ENCODE assay signal across 9 mouse cellular contexts in genomic region chr7:38073782-38074181, GRCm38 (mm10). TPM values are rescaled to one million over a fixed set of nuclear protein-coding genes. Genes with fewer than 3 reads are reported as not detected.
DNase-seq lines count a peak whose midpoint lies in the region; ATAC-seq and TF ChIP-seq lines count a peak whose summit lies in the region.
"Had no signal": no experiment of that assay in that cellular context is flagged by ENCODE, and none has a peak within 500 bp of the region (broad histone marks: within the 10 kb centered on the region; RNA-seq: fewer than 3 reads in every experiment).

No protein-coding gene starts in this region.

- intact Hi-C loops in gastrocnemius, adult 2 months (cut with DNase I) = loop anchor here (2.0 to 5.0 kb wide), 2 partner anchors 13 to 76 kb away; no protein-coding TSS in a partner anchor
- intact Hi-C loops in gastrocnemius, postnatal 36 days (cut with DNase I) = no loop called here

- WGBS in forebrain, embryonic 12.5 days = 17% methylated on average over 3 of the region's 3 CpGs
- WGBS in hindbrain, embryonic 13.5 days = 0% methylated on average over 2 of the region's 3 CpGs

- peak; percentile 59 for DNase-seq in gastrocnemius, adult 2 months
- no peak for DNase-seq in gastrocnemius, postnatal 36 days
- peak; percentile 66 to 76 for DNase-seq in layer of hippocampus, postnatal 10 days (ENCODE audit: low spot score in 2 of 2)
- peak; percentile 61 for DNase-seq in lung, postnatal 14 days
- peak; percentile 75 to 76 for DNase-seq in right cerebral cortex, adult 2 months (ENCODE audit: low spot score in 2 of 2)

- peak; percentile 37 for ATAC-seq in forebrain, embryonic 12.5 days (ENCODE audit: low FRiP score)
- ATAC-seq in hindbrain, embryonic 13.5 days (ENCODE audit: low FRiP score) = peak; percentile 69; the same call in 1 of the 2 replicates

- no peaks in the 10 kb centered on the region for H3K36me3 ChIP-seq in forebrain, embryonic 12.5 days (replicated peaks)
- H3K36me3 ChIP-seq in hindbrain, embryonic 13.5 days = no peaks in the 10 kb centered on the region
- H3K36me3 ChIP-seq: limb, embryonic 15.5 days had no signal

- H3K4me3 ChIP-seq in gastrocnemius, adult 2 months = no peak overlapping the region
- no peak overlapping the region for H3K4me3 ChIP-seq in bone marrow macrophage, adult 2 months (ENCODE audit: insufficient read depth, low read length)
- no peak overlapping the region for H3K4me3 ChIP-seq in forebrain, embryonic 12.5 days (replicated peaks)
- H3K4me3 ChIP-seq in hindbrain, embryonic 13.5 days = no peak overlapping the region
- H3K4me3 ChIP-seq: limb, embryonic 15.5 days had no signal

- TF ChIP-seq CTCF in gastrocnemius, adult 2 months (IDR thresholded peaks at IDR 0.05) = peak; percentile 84
- peak; percentile 59 for TF ChIP-seq CTCF in bone marrow macrophage, adult 2 months (IDR thresholded peaks at IDR 0.05; ENCODE audit: low read depth, low read length)

- peaks cover 29% of the 10 kb centered on the region for H3K27me3 ChIP-seq in forebrain, embryonic 12.5 days
- H3K27me3 ChIP-seq in hindbrain, embryonic 13.5 days = peaks cover 13% of the 10 kb centered on the region

- H3K27ac ChIP-seq in gastrocnemius, adult 2 months = no peak overlapping the region
- H3K27ac ChIP-seq in bone marrow macrophage, adult 2 months (ENCODE audit: insufficient read depth, low read depth, low read length) = no peak overlapping the region
- no peak overlapping the region for H3K27ac ChIP-seq in forebrain, embryonic 12.5 days
- H3K27ac ChIP-seq in hindbrain, embryonic 13.5 days = no peak overlapping the region
- H3K27ac ChIP-seq: limb, embryonic 15.5 days had no signal

- no peak overlapping the region for H3K9ac ChIP-seq in forebrain, embryonic 12.5 days
- no peak overlapping the region for H3K9ac ChIP-seq in hindbrain, embryonic 13.5 days
- H3K9ac ChIP-seq: limb, embryonic 15.5 days had no signal

- no peaks in the 10 kb centered on the region for H3K9me3 ChIP-seq in forebrain, embryonic 12.5 days
- H3K9me3 ChIP-seq in hindbrain, embryonic 13.5 days = no peaks in the 10 kb centered on the region
- H3K9me3 ChIP-seq: limb, embryonic 15.5 days had no signal

- H3K4me1 ChIP-seq in bone marrow macrophage, adult 2 months (ENCODE audit: control insufficient read depth, insufficient read depth, low read length) = peaks cover 5% of the 10 kb centered on the region
- H3K4me1 ChIP-seq in forebrain, embryonic 12.5 days = peaks cover 18% of the 10 kb centered on the region
- H3K4me1 ChIP-seq in hindbrain, embryonic 13.5 days (replicated peaks) = peaks cover 12% of the 10 kb centered on the region

- no peak overlapping the region for H3K4me2 ChIP-seq in forebrain, embryonic 12.5 days
- H3K4me2 ChIP-seq in hindbrain, embryonic 13.5 days = no peak overlapping the region

- TF ChIP-seq POLR2A in bone marrow macrophage, adult 2 months (IDR thresholded peaks at IDR 0.05; ENCODE audit: borderline replicate concordance, low read depth, low read length) = no peak

RNA-seq across cellular contexts. Expression of gene Ccne1, which starts 33.6 kb away (rescaled TPM):
- under 1 TPM; 0.20 to 0.28 TPM for total RNA-seq in gastrocnemius, adult 2 months (2021)
- 1 to 10 TPM in 1 of 2 experiments, under 1 TPM in 1; 0.49 to 1.5 TPM for total RNA-seq in gastrocnemius, postnatal 36 days (2021)
- polyA plus RNA-seq in bone marrow macrophage, adult 2 months (2012; ENCODE audit: insufficient read depth, insufficient read length, missing spikeins) = 7.0 and 10.2 TPM in 2 replicates
- 43.4 and 44.1 TPM in 2 replicates for polyA plus RNA-seq in forebrain, embryonic 12.5 days (2016; fragmentation: Nextera tagmentation; extraction: Ambion mirVana)
- 15.9 and 16.1 TPM in 2 replicates for polyA plus RNA-seq in hindbrain, embryonic 13.5 days (2015; fragmentation: Nextera tagmentation; extraction: Ambion mirVana)
- 10 to 100 TPM in 1 of 2 experiments, 1 to 10 TPM in 1; 9.4 to 11.4 TPM for total RNA-seq in layer of hippocampus, postnatal 10 days (2021)

RNA-seq across cellular contexts. Expression of gene Uri1, which starts 50.4 kb away (rescaled TPM):
- 10 to 100 TPM; 23.5 to 30.6 TPM for total RNA-seq in gastrocnemius, adult 2 months (2021)
- total RNA-seq in gastrocnemius, postnatal 36 days (2021) = 10 to 100 TPM; 22.4 to 24.0 TPM
- polyA plus RNA-seq in bone marrow macrophage, adult 2 months (2012; ENCODE audit: insufficient read depth, insufficient read length, missing spikeins) = 21.0 and 21.1 TPM in 2 replicates
- 45.9 and 46.7 TPM in 2 replicates for polyA plus RNA-seq in forebrain, embryonic 12.5 days (2016; fragmentation: Nextera tagmentation; extraction: Ambion mirVana)
- 35.7 and 36.1 TPM in 2 replicates for polyA plus RNA-seq in hindbrain, embryonic 13.5 days (2015; fragmentation: Nextera tagmentation; extraction: Ambion mirVana)
- 10 to 100 TPM; 33.5 to 42.2 TPM for total RNA-seq in layer of hippocampus, postnatal 10 days (2021)

Comparison
In these comparisons a context has a peak if more than half of its experiments do, and no peak if none do; other contexts are left out.
1. DNase-seq: peak in gastrocnemius, adult 2 months (single experiment), layer of hippocampus, postnatal 10 days (2 of 2), lung, postnatal 14 days (single experiment) and right cerebral cortex, adult 2 months (2 of 2); none in gastrocnemius, postnatal 36 days (0 of 2).
2. RNA of gene Ccne1, which starts 33.6 kb away (total RNA-seq): 9.4 to 11.4 TPM in layer of hippocampus, postnatal 10 days; 0.49 to 1.5 TPM in gastrocnemius, postnatal 36 days and 0.20 to 0.28 TPM in gastrocnemius, adult 2 months; every median in the first group is over 4 times any median in the second.